Mouse (Mus musculus): ENCODE measurements around the gene Abcg4.

DNA sequence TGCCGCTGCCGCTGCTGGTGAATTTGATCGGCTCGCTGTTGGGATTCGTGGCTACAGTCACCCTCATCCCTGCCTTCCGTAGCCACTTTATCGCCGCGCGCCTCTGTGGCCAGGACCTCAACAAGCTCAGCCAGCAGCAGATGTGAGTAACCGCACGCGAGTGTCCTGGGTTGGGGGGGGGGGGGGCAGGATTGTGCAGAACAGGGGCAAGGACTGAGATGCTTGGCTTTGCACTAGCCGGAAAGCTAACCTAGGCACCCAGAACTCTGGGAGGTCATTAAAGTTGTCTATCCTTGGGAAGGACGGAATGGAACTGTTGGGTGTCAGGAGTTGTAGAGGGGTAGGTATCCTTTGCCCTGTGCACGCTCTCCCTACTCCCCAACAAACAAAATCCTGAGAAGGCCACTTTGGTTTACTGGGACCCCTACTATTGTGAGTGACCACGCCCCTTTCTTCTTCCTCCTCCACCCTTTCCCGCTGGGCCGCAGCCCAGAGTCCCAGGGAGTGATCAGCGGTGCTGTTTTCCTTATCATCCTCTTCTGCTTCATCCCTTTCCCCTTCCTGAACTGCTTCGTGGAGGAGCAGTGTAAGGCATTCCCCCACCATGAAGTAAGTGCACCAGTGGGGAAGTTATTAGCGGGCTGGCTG lies 38.8 kb upstream of the Abcg4 start:
- no peak for TF ChIP-seq CTCF (IDR thresholded peaks at IDR 0.05; ENCODE audit: control insufficient read depth, insufficient read depth, insufficient read length)
- no peak for TF ChIP-seq MAX (IDR thresholded peaks at IDR 0.05)
- TF ChIP-seq USF1 (IDR thresholded peaks at IDR 0.05; ENCODE audit: low read depth): no peak
- no peak for TF ChIP-seq CEBPB (IDR thresholded peaks at IDR 0.05; ENCODE audit: low read depth)
- TF ChIP-seq MYOD1 (IDR thresholded peaks at IDR 0.05; ENCODE audit: control insufficient read depth, insufficient read length, low read depth): no peak
- no peak for TF ChIP-seq MYOG (IDR thresholded peaks at IDR 0.05; ENCODE audit: control insufficient read depth, extremely low read depth, insufficient read length)
- no peak for TF ChIP-seq FOSL1 (IDR thresholded peaks at IDR 0.05; ENCODE audit: insufficient read depth, low read length, poor library complexity, severe bottlenecking)
